Mouse (Mus musculus) lung, embryonic 14.5 days (tissue): ENCODE data around the gene Pld6. TPM values are rescaled to one million over a fixed set of nuclear protein-coding genes. Genes with fewer than 3 reads are reported as not detected.

Experiments used
- ATAC-seq: fragments of 200-750 bp; cut with Nextera tagmentation; 2 replicates; pipeline ENCODE4 v1.8.0; 2017; ENCODE audit warnings: mild to moderate bottlenecking, moderate TSS enrichment, moderate library complexity; ENCODE audit not compliant: insufficient read depth
- DNase-seq: peaks from one replicate; pipeline ENCODE4 v3.0.0-alpha.2; 2015
- H3K27ac ChIP-seq: fragments of 300-500 bp; sonication (generic); 2 replicates; pipeline ENCODE4 v1.5.1; 2014; ENCODE audit warnings: low read depth, mild to moderate bottlenecking, moderate library complexity
- H3K27me3 ChIP-seq: fragments of 300-500 bp; sonication (generic); 2 replicates; pipeline ENCODE4 v1.6.1; 2014; ENCODE audit warnings: low read length, control low read depth; ENCODE audit not compliant: insufficient read depth
- H3K36me3 ChIP-seq: fragments of 300-500 bp; sonication (generic); 2 replicates; pipeline ENCODE4 v1.6.1; 2014; ENCODE audit warnings: control low read depth; ENCODE audit not compliant: insufficient read depth
- H3K4me1 ChIP-seq: fragments of 300-500 bp; sonication (generic); 2 replicates; pipeline ENCODE4 v1.6.1; 2014; ENCODE audit warnings: antibody characterized with exemption, control low read depth; ENCODE audit not compliant: insufficient read depth
- H3K4me2 ChIP-seq: fragments of 300-500 bp; sonication (generic); 2 replicates; pipeline ENCODE4 v1.6.1; 2014; ENCODE audit warnings: mild to moderate bottlenecking
- H3K4me3 ChIP-seq: fragments of 300-500 bp; sonication (generic); 2 replicates; pipeline ENCODE4 v1.5.1; 2014; ENCODE audit warnings: low read depth, low read length
- H3K9ac ChIP-seq: fragments of 300-500 bp; sonication (generic); 2 replicates; pipeline ENCODE4 v1.6.1; 2014
- H3K9me3 ChIP-seq: fragments of 300-500 bp; sonication (generic); 2 replicates; pipeline ENCODE4 v1.6.1; 2016; ENCODE audit warnings: low read depth, low read length, control low read depth
- CTCF ChIP-seq: IDR thresholded peaks from 2 replicates; pipeline ENCODE4 v1.5.1; 2016; ENCODE audit warnings: antibody characterized with exemption, low read depth
- WGBS: fragments of 180-500 bp; shearing (Covaris S2); extraction: QIAGEN DNeasy Blood & Tissue Kit; methylation state at CpG from one replicate; pipeline ENCODE4 v1.1.7; 2014; 5-methylcytosine and 5-hydroxymethylcytosine counted together
- polyA plus RNA-seq: library from polyadenylated mRNA; unstranded; fragments of >200 nt; fragmentation: Nextera tagmentation; extraction: Ambion mirVana; gene quantifications from 2 replicates; pipeline ENCODE4 v1.2.1, GENCODE M21; 2014

The Pld6 gene
- polyA plus RNA-seq, 1 experiment from 2014 or later, result 1.8 TPM

DNA sequence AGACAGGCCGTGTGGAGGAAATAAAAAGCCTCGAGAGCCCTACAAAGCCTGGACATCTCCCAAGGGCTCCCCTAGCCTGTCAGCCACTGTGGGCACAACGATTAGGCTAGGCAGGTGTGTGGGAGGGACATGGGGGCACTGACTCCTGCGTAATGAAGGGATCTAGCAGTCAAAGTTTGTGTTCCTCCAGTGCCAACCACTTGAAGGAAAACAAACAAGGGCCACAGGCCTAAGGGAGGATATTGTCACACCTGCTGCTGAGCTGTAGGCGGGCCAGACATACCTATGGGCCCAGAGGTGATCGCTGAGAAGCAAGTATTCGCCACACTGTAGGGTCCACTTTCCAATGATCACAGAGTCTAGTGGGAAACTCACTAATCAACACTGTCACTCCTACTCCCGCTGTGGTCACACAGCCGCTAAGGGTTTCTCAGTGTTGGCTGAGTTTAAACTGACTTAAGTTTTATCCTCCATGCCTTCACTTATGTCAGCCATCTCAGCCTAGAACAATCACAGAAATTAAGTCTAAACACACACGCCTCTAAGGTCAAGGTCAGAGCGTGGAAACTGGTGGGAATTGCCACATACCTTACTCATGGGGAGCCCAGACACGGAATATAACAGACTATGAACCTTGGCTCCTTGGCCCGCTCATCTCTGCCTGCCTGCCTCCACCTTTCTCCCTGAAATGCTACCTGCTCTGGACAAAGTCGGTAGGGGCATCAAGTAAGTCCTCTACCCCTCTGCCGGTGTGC lies 824 bp downstream of the Pld6 start:
- Histone ChIP-seq H3K36me3 (peaks cover 4% of the 10 kb centered on the region; the same call in 1 of the 2 replicates), H3K9me3 (no peaks in the 10 kb centered on the region), H3K9ac (peak overlapping the region; percentile 52), H3K4me1 (0 out of 2 replicates have a peak, but pooled peaks cover 3% of the 10 kb centered on the region), H3K4me2 (peak overlapping the region; percentile 96), H3K27ac (0 out of 2 replicates have a peak overlapping the region, but pooled peaks have one; percentile 18), H3K27me3 (no peaks in the 10 kb centered on the region), H3K4me3 (peak overlapping the region; percentile 45)
- peak; percentile 25; the same call in 1 of the 2 replicates for ATAC-seq
- WGBS, result 29% methylated on average over 15 of the region's 15 CpGs
- peak; percentile 20 for DNase-seq
- no peak for TF ChIP-seq CTCF

- 0 out of 2 replicates have a peak, but pooled peaks cover 4% of the 10 kb centered on the region for H3K36me3 ChIP-seq
- 0 out of 2 replicates have a peak, but pooled peaks cover 3% of the 10 kb centered on the region for H3K4me1 ChIP-seq
- no peak for ATAC-seq
Observed at GRCm38 (mm10) chr11:59783591-59783990, 3.9 kb downstream of the Pld6 start.

DNA sequence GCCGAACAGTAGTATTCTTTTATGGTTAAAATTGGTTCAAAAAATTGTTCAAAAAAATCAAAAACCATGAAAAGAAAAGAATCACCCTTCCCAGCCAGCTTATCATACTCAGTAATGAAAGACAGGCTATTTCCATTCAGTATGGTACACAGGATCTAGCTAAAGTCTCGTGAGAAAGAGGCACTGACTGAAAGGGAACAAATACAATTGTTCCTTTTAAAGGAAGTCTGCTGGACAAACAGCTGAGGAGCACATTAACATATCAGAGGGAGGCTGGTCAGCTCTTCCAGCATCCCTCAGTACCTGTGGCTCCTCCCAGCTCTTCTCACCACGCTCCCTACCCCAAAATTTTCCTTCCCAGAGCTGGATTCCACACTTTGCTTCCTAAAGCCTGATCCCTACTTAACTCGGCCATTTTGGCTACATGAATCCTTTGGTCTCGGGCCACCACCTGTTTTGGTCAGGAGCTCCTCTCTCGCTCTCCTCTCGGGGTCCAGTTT lies 5.3 kb downstream of the Pld6 start:
- no peak for ATAC-seq
- Histone ChIP-seq H3K27me3 (no peaks in the 10 kb centered on the region), H3K9me3 (no peaks in the 10 kb centered on the region), H3K4me2 (no peak overlapping the region), H3K27ac (no peak overlapping the region), H3K36me3 (peaks cover 15% of the 10 kb centered on the region; the same call in 1 of the 2 replicates), H3K4me3 (no peak overlapping the region), H3K4me1 (0 out of 2 replicates have a peak, but pooled peaks cover under 1% of the 10 kb centered on the region), H3K9ac (no peak overlapping the region)
- TF ChIP-seq CTCF, result no peak
- 76% methylated on average over 7 of the region's 7 CpGs for WGBS
- DNase-seq, result no peak

More at GRCm38 (mm10) chr11:59783591-59783990, 3.9 kb downstream of the Pld6 start:
- H3K4me3 ChIP-seq, result no peak overlapping the region
- H3K27ac ChIP-seq, result no peak overlapping the region
- no peaks in the 10 kb centered on the region for H3K27me3 ChIP-seq
- H3K9ac ChIP-seq, result no peak overlapping the region
- TF ChIP-seq CTCF, result no peak
- 55% methylated on average over 6 of the region's 6 CpGs for WGBS
- no peak overlapping the region for H3K4me2 ChIP-seq
- H3K9me3 ChIP-seq, result no peaks in the 10 kb centered on the region
- DNase-seq, result no peak

- H3K27me3 ChIP-seq, result no peaks in the 10 kb centered on the region
- no peaks in the 10 kb centered on the region for H3K9me3 ChIP-seq
- WGBS, result 77% methylated on average over 4 of the region's 4 CpGs
- ATAC-seq (no peak), DNase-seq (no peak)
- H3K4me1 ChIP-seq, result no peaks in the 10 kb centered on the region
- no peak overlapping the region for H3K4me2 ChIP-seq
- no peak for TF ChIP-seq CTCF
- H3K27ac ChIP-seq, result no peak overlapping the region
- no peak overlapping the region for H3K9ac ChIP-seq
- H3K4me3 ChIP-seq, result no peak overlapping the region
- H3K36me3 ChIP-seq, result peaks cover 34% of the 10 kb centered on the region
Observed at GRCm38 (mm10) chr11:59780241-59780640, 7.2 kb downstream of the Pld6 start.

DNA sequence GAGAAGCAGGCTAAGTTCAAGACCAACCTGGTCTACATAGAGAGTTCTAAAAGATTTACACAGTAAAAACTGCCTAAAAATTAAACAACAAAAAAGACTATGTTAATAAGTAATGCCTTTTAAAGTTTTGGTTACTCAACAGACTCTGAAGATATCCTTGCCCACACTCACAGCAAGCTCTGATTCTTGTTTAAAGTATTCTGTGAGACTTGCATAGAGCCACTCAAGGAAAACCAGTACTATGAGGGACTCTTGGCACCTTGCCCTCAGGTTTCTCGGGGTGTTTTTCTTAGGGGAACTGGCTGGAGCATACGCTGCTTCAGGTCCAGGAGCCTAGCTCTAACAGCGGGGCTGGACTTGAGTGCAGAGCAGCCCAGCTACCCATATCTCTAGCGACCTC lies 8.0 kb downstream of the Pld6 start:
- no peaks in the 10 kb centered on the region for H3K27me3 ChIP-seq
- no peak for TF ChIP-seq CTCF
- H3K4me3 ChIP-seq, result no peak overlapping the region
- H3K27ac ChIP-seq, result no peak overlapping the region
- 78% methylated on average over 4 of the region's 4 CpGs for WGBS
- H3K4me2 ChIP-seq, result no peak overlapping the region
- ATAC-seq, result no peak
- H3K9ac ChIP-seq, result no peak overlapping the region
- H3K9me3 ChIP-seq, result no peaks in the 10 kb centered on the region
- peak; percentile 17 for DNase-seq
- H3K4me1 ChIP-seq, result no peaks in the 10 kb centered on the region
- H3K36me3 ChIP-seq, result peaks cover 43% of the 10 kb centered on the region

DNA sequence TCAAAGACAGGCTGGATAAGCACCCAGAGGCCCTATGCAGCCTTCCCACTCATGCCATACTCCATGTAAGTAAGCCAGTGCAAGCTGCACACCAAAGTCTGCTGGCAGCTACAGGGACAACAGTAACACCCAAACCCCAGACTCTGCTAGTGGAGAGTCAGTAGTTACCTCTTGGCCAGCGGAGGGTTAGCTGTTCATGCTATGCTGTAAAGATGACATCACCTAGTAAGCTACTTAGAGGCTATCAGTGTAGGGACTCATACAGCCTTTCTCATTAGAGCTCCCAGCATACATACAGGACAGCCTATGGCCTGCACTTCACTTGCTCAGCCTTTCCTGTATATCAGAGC lies 8.6 kb downstream of the Pld6 start:
- DNase-seq (no peak), ATAC-seq (peak; percentile 33; the same call in 1 of the 2 replicates)
- no peaks in the 10 kb centered on the region for H3K27me3 ChIP-seq
- 88% methylated on average over 1 of the region's 1 CpGs for WGBS
- H3K9me3 ChIP-seq, result no peaks in the 10 kb centered on the region
- H3K4me2 ChIP-seq, result no peak overlapping the region
- no peaks in the 10 kb centered on the region for H3K4me1 ChIP-seq
- no peak overlapping the region for H3K4me3 ChIP-seq
- no peak overlapping the region for H3K27ac ChIP-seq
- peaks cover 48% of the 10 kb centered on the region for H3K36me3 ChIP-seq
- no peak for TF ChIP-seq CTCF
- H3K9ac ChIP-seq, result no peak overlapping the region

DNA sequence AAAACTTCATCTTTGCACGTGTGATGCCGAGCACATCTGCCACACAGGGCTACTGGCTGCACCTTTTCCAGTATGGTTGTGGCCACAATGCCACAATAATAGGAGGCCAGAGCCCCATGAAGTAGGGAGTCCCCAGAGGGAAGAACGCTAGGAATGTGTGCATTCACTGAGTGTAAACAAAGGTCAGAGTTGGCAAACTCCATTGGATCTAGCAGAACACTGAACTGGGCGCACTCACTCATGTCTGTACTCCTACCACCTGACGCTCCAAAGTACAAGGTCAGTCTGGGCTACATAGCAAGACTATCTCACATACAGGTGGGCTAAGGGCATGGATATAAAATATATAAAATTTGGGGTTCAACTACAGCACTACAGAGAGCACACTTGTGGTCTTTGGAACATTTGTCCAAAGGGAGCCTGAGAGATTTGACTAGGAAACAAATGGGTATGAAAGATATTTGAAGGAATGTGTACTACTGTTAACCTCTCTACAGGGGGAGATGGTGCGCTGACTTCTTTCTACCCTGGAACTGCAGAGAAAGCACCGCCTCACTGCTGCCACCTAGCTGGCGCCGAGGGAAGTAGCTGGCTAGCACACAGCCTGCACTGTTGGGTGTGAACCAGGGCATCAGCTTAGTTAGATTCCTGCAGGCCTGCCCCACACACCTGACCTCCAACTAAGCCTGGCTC lies 9.1 kb downstream of the Pld6 start:
- 55% methylated on average over 9 of the region's 9 CpGs for WGBS
- DNase-seq, result peak; percentile 84
- Histone ChIP-seq H3K9me3 (no peaks in the 10 kb centered on the region), H3K4me2 (no peak overlapping the region), H3K4me1 (no peaks in the 10 kb centered on the region), H3K9ac (no peak overlapping the region), H3K27ac (no peak overlapping the region), H3K27me3 (no peaks in the 10 kb centered on the region), H3K36me3 (peaks cover 54% of the 10 kb centered on the region), H3K4me3 (no peak overlapping the region)
- peak; percentile 72 for ATAC-seq
- TF ChIP-seq CTCF, result peak; percentile 98
